8 mouse cellular contexts compared by ENCODE assay signal in genomic region chr12:76837844-76838650, GRCm38 (mm10). TPM values are rescaled to one million over a fixed set of nuclear protein-coding genes. Genes with fewer than 3 reads are reported as not detected.
DNase-seq lines count a peak whose midpoint lies in the region; ATAC-seq and TF ChIP-seq lines count a peak whose summit lies in the region.

No protein-coding gene starts in this region.

- H3K4me3 ChIP-seq in heart, embryonic 11.5 days (ENCODE audit: low read depth, low read length) = peak overlapping the region; percentile 60
- peak overlapping the region; percentile 86 for H3K4me3 ChIP-seq in ES-Bruce4 (ENCODE audit: low read depth, low read length)
- H3K4me3 ChIP-seq in forebrain, embryonic 16.5 days (replicated peaks; ENCODE audit: low read length) = peak overlapping the region; percentile 61

- DNase-seq in heart, postnatal 14 days = no peak
- DNase-seq in adipocyte (ENCODE audit: low spot score) = no peak
- DNase-seq in natural killer cell, adult 2 months (ENCODE audit: low spot score in 2 of 2) = no peak
- no peak for DNase-seq in layer of hippocampus, adult 11-12 months (ENCODE audit: low spot score)

- H3K9ac ChIP-seq in heart, embryonic 11.5 days (ENCODE audit: low read depth, low read length) = peak overlapping the region; percentile 82
- H3K9ac ChIP-seq in ES-Bruce4 (ENCODE audit: low read depth, poor library complexity, severe bottlenecking) = peak overlapping the region; percentile 58
- peak overlapping the region; percentile 61 for H3K9ac ChIP-seq in forebrain, embryonic 16.5 days (replicated peaks; ENCODE audit: low read depth, low read length)

- WGBS in heart, embryonic 11.5 days (ENCODE audit: insufficient replicate concordance) = 10% methylated on average over 21 of the region's 21 CpGs
- WGBS in forebrain, embryonic 16.5 days = 11% methylated on average over 21 of the region's 21 CpGs

- peaks cover 7% of the 10 kb centered on the region; the same call in 1 of the 2 replicates for H3K4me1 ChIP-seq in heart, embryonic 11.5 days (ENCODE audit: control insufficient read depth, insufficient read depth, low read length)
- H3K4me1 ChIP-seq in ES-Bruce4 (ENCODE audit: control insufficient read depth, insufficient read depth, low read length) = no peaks in the 10 kb centered on the region
- peaks cover 15% of the 10 kb centered on the region for H3K4me1 ChIP-seq in forebrain, embryonic 16.5 days (replicated peaks; ENCODE audit: control insufficient read depth, insufficient read depth, low read length)

- H3K9me3 ChIP-seq in heart, embryonic 11.5 days (replicated peaks; ENCODE audit: control insufficient read depth, low read length) = no peaks in the 10 kb centered on the region
- H3K9me3 ChIP-seq in ES-Bruce4 (replicated peaks; ENCODE audit: control insufficient read depth, insufficient read depth, low read length, poor library complexity, severe bottlenecking) = no peaks in the 10 kb centered on the region
- H3K9me3 ChIP-seq in forebrain, embryonic 16.5 days (ENCODE audit: control insufficient read depth, low read length) = no peaks in the 10 kb centered on the region

- TF ChIP-seq CTCF in ES-Bruce4 (IDR thresholded peaks at IDR 0.05; ENCODE audit: low read depth, low read length) = no peak

- no peaks in the 10 kb centered on the region for H3K36me3 ChIP-seq in heart, embryonic 11.5 days (ENCODE audit: control insufficient read depth, insufficient read depth, low read length)
- H3K36me3 ChIP-seq in ES-Bruce4 (ENCODE audit: control insufficient read depth, insufficient read depth, low read length, poor library complexity, severe bottlenecking) = no peaks in the 10 kb centered on the region
- no peaks in the 10 kb centered on the region for H3K36me3 ChIP-seq in forebrain, embryonic 16.5 days (ENCODE audit: control insufficient read depth, insufficient read depth)

- no peak for TF ChIP-seq EP300 in ES-Bruce4 (IDR thresholded peaks at IDR 0.05; ENCODE audit: insufficient read depth, low read depth, low read length)

- H3K4me2 ChIP-seq in heart, embryonic 11.5 days = peak overlapping the region; percentile 68
- peak overlapping the region; percentile 85 for H3K4me2 ChIP-seq in forebrain, embryonic 16.5 days (ENCODE audit: low read length)

- no peak for TF ChIP-seq POLR2A in ES-Bruce4 (IDR thresholded peaks at IDR 0.05; ENCODE audit: insufficient read depth, low read length)

- H3K27me3 ChIP-seq in heart, embryonic 11.5 days (ENCODE audit: control insufficient read depth, insufficient read depth, low read length) = no peaks in the 10 kb centered on the region
- H3K27me3 ChIP-seq in ES-Bruce4 (ENCODE audit: control insufficient read depth, insufficient read depth, low read length, poor library complexity, severe bottlenecking) = no peaks in the 10 kb centered on the region
- H3K27me3 ChIP-seq in forebrain, embryonic 16.5 days (replicated peaks; ENCODE audit: control insufficient read depth, insufficient read depth, low read length) = no peaks in the 10 kb centered on the region

- peak; percentile 32; the same call in 1 of the 2 replicates for ATAC-seq in heart, embryonic 11.5 days (replicated peaks; ENCODE audit: insufficient number of reproducible peaks, low FRiP score, low TSS enrichment)
- ATAC-seq in forebrain, embryonic 16.5 days = no peak; the same call in 1 of the 2 replicates
- peak; percentile 7; the same call in 1 of the 2 replicates for ATAC-seq in megakaryocyte progenitor cell, adult 5-6 weeks (replicated peaks; ENCODE audit: poor library complexity)

- no peak overlapping the region for H3K27ac ChIP-seq in heart, embryonic 11.5 days (ENCODE audit: low read depth, low read length)
- no peak overlapping the region for H3K27ac ChIP-seq in ES-Bruce4 (ENCODE audit: insufficient read depth, low read length)
- H3K27ac ChIP-seq in forebrain, embryonic 16.5 days (ENCODE audit: low read length) = peak overlapping the region; percentile 85

- intact Hi-C loops in heart, postnatal 14 days (cut with DNase I) = loop anchor here (2.0 to 5.0 kb wide), 5 partner anchors 41 to 729 kb away; partner anchors contain the start of gene Max

RNA-seq across cellular contexts. Expression of gene Rab15, which starts 15.3 kb away (rescaled TPM):
- 1.5 and 1.8 TPM in 2 replicates for polyA plus RNA-seq in heart, embryonic 11.5 days (2014; fragmentation: Nextera tagmentation; extraction: Ambion mirVana)
- 1 to 10 TPM in 1 of 2 experiments, under 1 TPM in 1; 0.86 to 1.8 TPM for total RNA-seq in heart, postnatal 14 days (2021)
- 34.2 and 40.7 TPM in 2 replicates for polyA plus RNA-seq in ES-Bruce4 (2011; ENCODE audit: insufficient read depth, insufficient read length, low read depth, missing spikeins)
- polyA plus RNA-seq in forebrain, embryonic 16.5 days (2015; fragmentation: Nextera tagmentation; extraction: Ambion mirVana) = 27.7 and 34.4 TPM in 2 replicates
- not detected in 2 replicates for total RNA-seq in megakaryocyte progenitor cell, adult 5-6 weeks (2015)
- 1.1 TPM in 1 of 2 replicates, not detected in the other for total RNA-seq in megakaryocyte progenitor cell, adult 5-6 weeks (2017)

RNA-seq across cellular contexts. Expression of gene Gpx2, which starts 42.7 kb away (rescaled TPM):
- polyA plus RNA-seq in heart, embryonic 11.5 days (2014; fragmentation: Nextera tagmentation; extraction: Ambion mirVana) = 0.36 TPM in 1 of 2 replicates, not detected in the other
- not detected for total RNA-seq in heart, postnatal 14 days (2021)
- 12.7 and 20.3 TPM in 2 replicates for polyA plus RNA-seq in ES-Bruce4 (2011; ENCODE audit: insufficient read depth, insufficient read length, low read depth, missing spikeins)
- polyA plus RNA-seq in forebrain, embryonic 16.5 days (2015; fragmentation: Nextera tagmentation; extraction: Ambion mirVana) = 0.22 TPM in 1 of 2 replicates, not detected in the other
- total RNA-seq in megakaryocyte progenitor cell, adult 5-6 weeks (2015) = not detected in 2 replicates
- total RNA-seq in megakaryocyte progenitor cell, adult 5-6 weeks (2017) = not detected in 2 replicates

Comparison
In these comparisons a context has a peak if more than half of its experiments do, and no peak if none do; other contexts are left out.
1. RNA of gene Rab15, which starts 15.3 kb away (polyA plus RNA-seq): 27.7 to 34.4 TPM in forebrain, embryonic 16.5 days and 34.2 to 40.7 TPM in ES-Bruce4; 1.5 to 1.8 TPM in heart, embryonic 11.5 days; every median in the first group is over 10 times any median in the second.
2. RNA of gene Gpx2, which starts 42.7 kb away (polyA plus RNA-seq): 12.7 to 20.3 TPM in ES-Bruce4; 0.36 TPM in heart, embryonic 11.5 days and 0.22 TPM in forebrain, embryonic 16.5 days; every median in the first group is over 10 times any median in the second.
3. Peak in every context shown above with its lines, with median percentiles within 50 percentile points of each other: H3K4me3 ChIP-seq and H3K9ac ChIP-seq.